Comparison of ENCODE assay signal across 8 mouse cellular contexts in genomic region chr14:61599057-61599806, GRCm38 (mm10). TPM values are rescaled to one million over a fixed set of nuclear protein-coding genes. Genes with fewer than 3 reads are reported as not detected.
DNase-seq lines count a peak whose midpoint lies in the region; ATAC-seq and TF ChIP-seq lines count a peak whose summit lies in the region.

No protein-coding gene starts in this region.

- H3K4me2 ChIP-seq in embryonic facial prominence, embryonic 14.5 days (ENCODE audit: low read depth, low read length) = peak overlapping the region; percentile 62
- peak overlapping the region; percentile 51 for H3K4me2 ChIP-seq in limb, embryonic 14.5 days (replicated peaks; ENCODE audit: low read depth, low read length, severe bottlenecking)
- peak overlapping the region; percentile 45 for H3K4me2 ChIP-seq in midbrain, postnatal 0 days (ENCODE audit: low read depth, low read length, poor library complexity, severe bottlenecking)

- H3K9me3 ChIP-seq in embryonic facial prominence, embryonic 14.5 days (ENCODE audit: control insufficient read depth, low read length) = no peaks in the 10 kb centered on the region
- no peaks in the 10 kb centered on the region for H3K9me3 ChIP-seq in limb, embryonic 14.5 days (ENCODE audit: control insufficient read depth, low read length)
- no peaks in the 10 kb centered on the region for H3K9me3 ChIP-seq in midbrain, postnatal 0 days (ENCODE audit: low read length)

- H3K27ac ChIP-seq in embryonic facial prominence, embryonic 14.5 days (replicated peaks; ENCODE audit: low read depth, low read length) = peak overlapping the region; percentile 80
- H3K27ac ChIP-seq in limb, embryonic 14.5 days (replicated peaks; ENCODE audit: low read depth, low read length) = peak overlapping the region; percentile 81; the same call in 1 of the 2 replicates
- peak overlapping the region; percentile 78 for H3K27ac ChIP-seq in midbrain, postnatal 0 days (ENCODE audit: low read depth, low read length)

- 0 out of 2 replicates have a peak, but pooled peaks have one; percentile 3 for TF ChIP-seq CTCF in midbrain, postnatal 0 days (IDR thresholded peaks at IDR 0.05)

- peaks cover 16% of the 10 kb centered on the region for H3K36me3 ChIP-seq in embryonic facial prominence, embryonic 14.5 days (ENCODE audit: control insufficient read depth, insufficient read depth, low read length)
- peaks cover 19% of the 10 kb centered on the region for H3K36me3 ChIP-seq in limb, embryonic 14.5 days (ENCODE audit: control insufficient read depth, insufficient read depth, low read length)
- H3K36me3 ChIP-seq in midbrain, postnatal 0 days (ENCODE audit: insufficient read depth, low read length) = no peaks in the 10 kb centered on the region

- H3K27me3 ChIP-seq in embryonic facial prominence, embryonic 14.5 days (replicated peaks; ENCODE audit: control insufficient read depth, insufficient read depth, low read length) = no peaks in the 10 kb centered on the region
- no peaks in the 10 kb centered on the region for H3K27me3 ChIP-seq in limb, embryonic 14.5 days (ENCODE audit: control insufficient read depth, insufficient read depth, low read length)
- no peaks in the 10 kb centered on the region for H3K27me3 ChIP-seq in midbrain, postnatal 0 days (ENCODE audit: insufficient read depth, low read length)

- peak; percentile 76; the same call in 1 of the 2 replicates for TF ChIP-seq POLR2A in limb, embryonic 14.5 days (IDR thresholded peaks at IDR 0.05; ENCODE audit: borderline replicate concordance, extremely low read depth, insufficient read depth, insufficient read length)

- 8% methylated on average over 33 of the region's 44 CpGs for WGBS in embryonic facial prominence, embryonic 14.5 days
- 5% methylated on average over 44 of the region's 44 CpGs for WGBS in limb, embryonic 14.5 days
- WGBS in midbrain, postnatal 0 days = 4% methylated on average over 44 of the region's 44 CpGs

- DNase-seq in 3T3-L1 (ENCODE audit: low read depth, low spot score) = peak; percentile 77
- peak; percentile 85 to 87 for DNase-seq in adrenal gland, postnatal 4 days (ENCODE audit: low spot score in 2 of 2)
- peak; percentile 93 for DNase-seq in embryonic facial prominence, embryonic 14.5 days (ENCODE audit: low spot score)
- peak; percentile 91 for DNase-seq in heart, adult 8-10 months (ENCODE audit: low spot score)
- DNase-seq in kidney, adult 9 months = peak; percentile 95
- DNase-seq in limb, embryonic 14.5 days (ENCODE audit: low spot score) = peak; percentile 90
- DNase-seq in midbrain, postnatal 0 days (ENCODE audit: low spot score) = peak; percentile 84
- DNase-seq in spleen, postnatal 14 days (ENCODE audit: low spot score in 2 of 2) = peak; percentile 83 to 86

- peak; percentile 98 for ATAC-seq in embryonic facial prominence, embryonic 14.5 days (ENCODE audit: low read depth)
- ATAC-seq in limb, embryonic 14.5 days (ENCODE audit: low FRiP score, low read depth) = peak; percentile 95
- ATAC-seq in midbrain, postnatal 0 days (ENCODE audit: low FRiP score) = peak; percentile 94

- peak overlapping the region; percentile 79 for H3K9ac ChIP-seq in embryonic facial prominence, embryonic 14.5 days (ENCODE audit: low read depth, low read length)
- peak overlapping the region; percentile 82 for H3K9ac ChIP-seq in limb, embryonic 14.5 days (ENCODE audit: low read depth, low read length, severe bottlenecking)
- H3K9ac ChIP-seq in midbrain, postnatal 0 days (replicated peaks; ENCODE audit: low read length, poor library complexity, severe bottlenecking) = peak overlapping the region; percentile 91

- H3K4me1 ChIP-seq in embryonic facial prominence, embryonic 14.5 days (ENCODE audit: control insufficient read depth, insufficient read depth, low read length) = peaks cover 12% of the 10 kb centered on the region; the same call in 1 of the 2 replicates
- peaks cover 17% of the 10 kb centered on the region for H3K4me1 ChIP-seq in limb, embryonic 14.5 days (ENCODE audit: control insufficient read depth, insufficient read depth, low read length)
- 0 out of 2 replicates have a peak, but pooled peaks cover 8% of the 10 kb centered on the region for H3K4me1 ChIP-seq in midbrain, postnatal 0 days (ENCODE audit: insufficient read depth, low read length)

- peak overlapping the region; percentile 83 for H3K4me3 ChIP-seq in embryonic facial prominence, embryonic 14.5 days (ENCODE audit: low read depth, low read length)
- H3K4me3 ChIP-seq in limb, embryonic 14.5 days (replicated peaks; ENCODE audit: low read length) = peak overlapping the region; percentile 76
- peak overlapping the region; percentile 77 for H3K4me3 ChIP-seq in midbrain, postnatal 0 days (ENCODE audit: low read depth, low read length)

RNA-seq across cellular contexts. Expression of gene Trim13, which starts 1.2 kb away (rescaled TPM):
- 10 to 100 TPM; 14.3 to 14.7 TPM for total RNA-seq in adrenal gland, postnatal 4 days (2021)
- polyA plus RNA-seq in embryonic facial prominence, embryonic 14.5 days (2014; fragmentation: Nextera tagmentation; extraction: Ambion mirVana) = 22.3 and 23.9 TPM in 2 replicates
- total RNA-seq in heart, adult 8-10 months (2022) = 1 to 10 TPM; 7.1 to 8.6 (median 8.1) TPM
- polyA plus RNA-seq in limb, embryonic 14.5 days (2012; rRNA removed) = 10.3 and 15.6 TPM in 2 replicates
- 24.0 and 25.6 TPM in 2 replicates for polyA plus RNA-seq in limb, embryonic 14.5 days (2014; fragmentation: Nextera tagmentation; extraction: Ambion mirVana)
- 17.0 and 21.7 TPM in 2 replicates for total RNA-seq in midbrain, postnatal 0 days (2014; rRNA removed)
- 32.7 and 33.6 TPM in 2 replicates for polyA plus RNA-seq in midbrain, postnatal 0 days (2015; fragmentation: Nextera tagmentation; extraction: Ambion mirVana)

RNA-seq across cellular contexts. Expression of gene Kcnrg, which starts 8.0 kb away (rescaled TPM):
- under 1 TPM; 0.51 to 0.87 TPM for total RNA-seq in adrenal gland, postnatal 4 days (2021)
- polyA plus RNA-seq in embryonic facial prominence, embryonic 14.5 days (2014; fragmentation: Nextera tagmentation; extraction: Ambion mirVana) = 0.85 and 1.2 TPM in 2 replicates
- total RNA-seq in heart, adult 8-10 months (2022) = under 1 TPM in 2 of 4 experiments, not detected in 2; 0.12 to 0.16 TPM
- polyA plus RNA-seq in limb, embryonic 14.5 days (2012; rRNA removed) = 0.23 and 0.29 TPM in 2 replicates
- 1.2 and 1.5 TPM in 2 replicates for polyA plus RNA-seq in limb, embryonic 14.5 days (2014; fragmentation: Nextera tagmentation; extraction: Ambion mirVana)
- total RNA-seq in midbrain, postnatal 0 days (2014; rRNA removed) = 4.1 and 4.4 TPM in 2 replicates
- polyA plus RNA-seq in midbrain, postnatal 0 days (2015; fragmentation: Nextera tagmentation; extraction: Ambion mirVana) = 2.2 and 2.5 TPM in 2 replicates

RNA-seq across cellular contexts. Expression of gene Spryd7, which starts 42.5 kb away (rescaled TPM):
- total RNA-seq in adrenal gland, postnatal 4 days (2021) = 10 to 100 TPM; 17.2 to 20.4 TPM
- polyA plus RNA-seq in embryonic facial prominence, embryonic 14.5 days (2014; fragmentation: Nextera tagmentation; extraction: Ambion mirVana) = 25.7 and 27.8 TPM in 2 replicates
- total RNA-seq in heart, adult 8-10 months (2022) = 10 to 100 TPM; 52.6 to 61.9 (median 58.5) TPM
- polyA plus RNA-seq in limb, embryonic 14.5 days (2012; rRNA removed) = 11.6 and 12.4 TPM in 2 replicates
- 22.4 and 24.5 TPM in 2 replicates for polyA plus RNA-seq in limb, embryonic 14.5 days (2014; fragmentation: Nextera tagmentation; extraction: Ambion mirVana)
- 37.4 and 44.3 TPM in 2 replicates for total RNA-seq in midbrain, postnatal 0 days (2014; rRNA removed)
- polyA plus RNA-seq in midbrain, postnatal 0 days (2015; fragmentation: Nextera tagmentation; extraction: Ambion mirVana) = 66.9 and 67.0 TPM in 2 replicates

Comparison
In these comparisons a context has a peak if more than half of its experiments do, and no peak if none do; other contexts are left out.
1. Peak in every context shown above with its lines: DNase-seq, ATAC-seq, H3K4me3 ChIP-seq and H3K27ac ChIP-seq.